Mouse (Mus musculus): ENCODE data around the gene Olfr287. TPM values are rescaled to one million over a fixed set of nuclear protein-coding genes. Genes with fewer than 3 reads are reported as not detected.

Gene Olfr287
- polyA plus RNA-seq, 1 experiment from 2014 or later: not detected

- 43% methylated on average over 4 of the region's 4 CpGs for WGBS (ENCODE audit: insufficient replicate concordance)
- H3K27me3 ChIP-seq (ENCODE audit: control insufficient read depth, insufficient read depth, low read depth, low read length): peaks cover 22% of the 10 kb centered on the region
- H3K4me1 ChIP-seq (ENCODE audit: control insufficient read depth, low read depth, low read length): no peaks in the 10 kb centered on the region; the same call in 1 of the 2 replicates
- H3K9me3 ChIP-seq (replicated peaks; ENCODE audit: control insufficient read depth, low read length): no peaks in the 10 kb centered on the region
- no peak overlapping the region for H3K9ac ChIP-seq (ENCODE audit: low read depth, low read length)
- no peak overlapping the region for H3K27ac ChIP-seq (ENCODE audit: low read length)
- H3K4me2 ChIP-seq (ENCODE audit: low read depth, low read length): no peak overlapping the region
- H3K36me3 ChIP-seq (ENCODE audit: control insufficient read depth, insufficient read depth): no peaks in the 10 kb centered on the region
- H3K4me3 ChIP-seq (ENCODE audit: low read depth, low read length): no peak overlapping the region
- ATAC-seq (ENCODE audit: low read depth): no peak
Measured at GRCm38 (mm10) chr15:98162561-98162960, 58.3 kb downstream of the Olfr287 start.

- peaks cover 9% of the 10 kb centered on the region for H3K27me3 ChIP-seq (ENCODE audit: control insufficient read depth, insufficient read depth, low read depth, low read length)
- no peak overlapping the region for H3K4me2 ChIP-seq (ENCODE audit: low read depth, low read length)
- no peak overlapping the region for H3K27ac ChIP-seq (ENCODE audit: low read length)
- H3K9me3 ChIP-seq (replicated peaks; ENCODE audit: control insufficient read depth, low read length): no peaks in the 10 kb centered on the region
- 52% methylated on average over 19 of the region's 19 CpGs for WGBS (ENCODE audit: insufficient replicate concordance)
- no peaks in the 10 kb centered on the region for H3K36me3 ChIP-seq (ENCODE audit: control insufficient read depth, insufficient read depth)
- no peak overlapping the region for H3K4me3 ChIP-seq (ENCODE audit: low read depth, low read length)
- no peak overlapping the region for H3K9ac ChIP-seq (ENCODE audit: low read depth, low read length)
- H3K4me1 ChIP-seq (ENCODE audit: control insufficient read depth, low read depth, low read length): no peaks in the 10 kb centered on the region
- no peak for ATAC-seq (ENCODE audit: low read depth)
Measured at GRCm38 (mm10) chr15:98161026-98161805, 59.6 kb downstream of the Olfr287 start.

- no peaks in the 10 kb centered on the region for H3K4me1 ChIP-seq (ENCODE audit: control insufficient read depth, low read depth, low read length)
- H3K36me3 ChIP-seq (ENCODE audit: control insufficient read depth, insufficient read depth): no peaks in the 10 kb centered on the region
- no peaks in the 10 kb centered on the region for H3K9me3 ChIP-seq (replicated peaks; ENCODE audit: control insufficient read depth, low read length)
- no peaks in the 10 kb centered on the region for H3K27me3 ChIP-seq (ENCODE audit: control insufficient read depth, insufficient read depth, low read depth, low read length)
- no peak overlapping the region for H3K27ac ChIP-seq (ENCODE audit: low read length)
- H3K9ac ChIP-seq (ENCODE audit: low read depth, low read length): no peak overlapping the region
- no peak overlapping the region for H3K4me2 ChIP-seq (ENCODE audit: low read depth, low read length)
- ATAC-seq (ENCODE audit: low read depth): no peak
- 14% methylated on average over 1 of the region's 1 CpGs for WGBS (ENCODE audit: insufficient replicate concordance)
- no peak overlapping the region for H3K4me3 ChIP-seq (ENCODE audit: low read depth, low read length)
Measured at GRCm38 (mm10) chr15:98157253-98157652, 63.6 kb downstream of the Olfr287 start.

Other genes with a start within 250 kb of the Olfr287 start
- gene Col2a1, start 216.4 kb downstream of the Olfr287 start, polyA plus RNA-seq (2015; fragmentation: Nextera tagmentation; extraction: Ambion mirVana): 0.09 and 0.12 TPM in 2 replicates
- gene Pfkm, start 128.5 kb downstream of the Olfr287 start, polyA plus RNA-seq (2015; fragmentation: Nextera tagmentation; extraction: Ambion mirVana): 21.1 and 22.7 TPM in 2 replicates
- gene Senp1, start 127.3 kb downstream of the Olfr287 start, polyA plus RNA-seq (2015; fragmentation: Nextera tagmentation; extraction: Ambion mirVana): 12.5 and 12.9 TPM in 2 replicates
- gene Asb8, start 55.4 kb downstream of the Olfr287 start, polyA plus RNA-seq (2015; fragmentation: Nextera tagmentation; extraction: Ambion mirVana): 22.3 and 22.8 TPM in 2 replicates
- gene Ccdc184, start 53.9 kb downstream of the Olfr287 start, polyA plus RNA-seq (2015; fragmentation: Nextera tagmentation; extraction: Ambion mirVana): 0.07 TPM in 1 of 2 replicates, not detected in the other
- not detected in 2 replicates for gene Olfr288, start 25.5 kb downstream of the Olfr287 start, polyA plus RNA-seq (2015; fragmentation: Nextera tagmentation; extraction: Ambion mirVana)
- gene Gm44579, start 79 bp downstream of the Olfr287 start, polyA plus RNA-seq (2015; fragmentation: Nextera tagmentation; extraction: Ambion mirVana): not detected in 2 replicates
- not detected in 2 replicates for gene Olfr286, start 13.4 kb upstream of the Olfr287 start, polyA plus RNA-seq (2015; fragmentation: Nextera tagmentation; extraction: Ambion mirVana)
- gene H1fnt, start 36.2 kb upstream of the Olfr287 start, polyA plus RNA-seq (2015; fragmentation: Nextera tagmentation; extraction: Ambion mirVana): not detected in 2 replicates
- 0.14 and 0.15 TPM in 2 replicates for gene Zfp641, start 75.1 kb upstream of the Olfr287 start, polyA plus RNA-seq (2015; fragmentation: Nextera tagmentation; extraction: Ambion mirVana)
- gene Olfr285, start 96.3 kb upstream of the Olfr287 start, polyA plus RNA-seq (2015; fragmentation: Nextera tagmentation; extraction: Ambion mirVana): not detected in 2 replicates
- not detected in 2 replicates for gene Olfr284, start 119.9 kb upstream of the Olfr287 start, polyA plus RNA-seq (2015; fragmentation: Nextera tagmentation; extraction: Ambion mirVana)
- gene Olfr283, start 159.9 kb upstream of the Olfr287 start, polyA plus RNA-seq (2015; fragmentation: Nextera tagmentation; extraction: Ambion mirVana): not detected in 2 replicates
- gene Olfr282, start 210.2 kb upstream of the Olfr287 start, polyA plus RNA-seq (2015; fragmentation: Nextera tagmentation; extraction: Ambion mirVana): not detected in 2 replicates
- not detected in 2 replicates for gene Olfr281, start 231.5 kb upstream of the Olfr287 start, polyA plus RNA-seq (2015; fragmentation: Nextera tagmentation; extraction: Ambion mirVana)
- gene OR5BS1P, start 248.8 kb upstream of the Olfr287 start, polyA plus RNA-seq (2015; fragmentation: Nextera tagmentation; extraction: Ambion mirVana): not detected in 2 replicates

Data from liver, embryonic 16.5 days (tissue).